ENCODE assay signal across 19 mouse cellular contexts in the genomic region with DNA sequence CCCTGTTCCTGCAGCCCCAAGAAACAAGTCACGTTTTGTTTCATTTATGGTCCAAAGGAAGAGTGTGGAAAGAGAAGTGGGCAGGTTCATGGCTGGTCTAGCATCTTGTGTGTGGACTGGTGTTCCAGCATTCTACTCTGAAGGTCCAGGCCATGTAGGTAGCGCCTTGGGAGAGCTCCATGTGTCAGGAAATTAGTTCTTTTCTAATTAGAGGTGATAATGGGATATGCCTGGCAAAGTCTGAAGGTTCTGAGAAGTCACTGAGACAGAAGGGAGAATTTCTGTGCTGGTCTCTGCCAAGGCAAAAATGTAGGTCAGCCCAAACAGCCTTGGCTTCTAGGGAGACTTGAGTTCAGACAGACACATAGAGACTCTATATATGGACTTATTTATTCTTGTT.
DNase-seq lines count a peak whose midpoint lies in the region; ATAC-seq and TF ChIP-seq lines count a peak whose summit lies in the region.
"Had no signal": no experiment of that assay in that cellular context is flagged by ENCODE, and none has a peak within 500 bp of the region (broad histone marks: within the 10 kb centered on the region; RNA-seq: fewer than 3 reads in every experiment).

No protein-coding gene starts in this region.

- H3K27me3 ChIP-seq in cerebellum, adult 2 months (ENCODE audit: control insufficient read depth, insufficient read depth, low read length): no peaks in the 10 kb centered on the region
- H3K27me3 ChIP-seq: forebrain, embryonic 13.5 days; hindbrain, embryonic 13.5 days had no signal

- H3K4me1 ChIP-seq in cerebellum, adult 2 months (ENCODE audit: control insufficient read depth, insufficient read depth, low read length): peaks cover 6% of the 10 kb centered on the region; the same call in 1 of the 2 replicates
- H3K4me1 ChIP-seq: forebrain, embryonic 13.5 days had no signal

- no peak overlapping the region for H3K27ac ChIP-seq in cerebellum, adult 2 months (ENCODE audit: insufficient read depth, low read length)
- H3K27ac ChIP-seq: embryonic facial prominence, embryonic 10.5 days; forebrain, embryonic 13.5 days; hindbrain, embryonic 13.5 days; hindbrain, postnatal 0 days had no signal

- TF ChIP-seq CTCF in cerebellum, adult 2 months (IDR thresholded peaks at IDR 0.05; ENCODE audit: borderline replicate concordance, insufficient read depth, low read depth, low read length): no peak

- H3K4me3 ChIP-seq in cerebellum, adult 2 months (replicated peaks; ENCODE audit: insufficient read depth, low read depth, low read length): no peak overlapping the region
- H3K4me3 ChIP-seq: embryonic facial prominence, embryonic 10.5 days; forebrain, embryonic 13.5 days; hindbrain, embryonic 13.5 days had no signal

- peak; percentile 74 for ATAC-seq in cerebellum, adult (ENCODE audit: insufficient number of reproducible peaks, low FRiP score, low TSS enrichment)
- ATAC-seq in monocyte, adult 5-6 weeks (replicated peaks; ENCODE audit: insufficient number of reproducible peaks, low FRiP score, low TSS enrichment, poor library complexity, severe bottlenecking): no peak
- ATAC-seq: CD4-positive, CD25-positive, alpha-beta regulatory T cell, adult 4 months; forebrain, embryonic 13.5 days; forebrain, postnatal 0 days; hindbrain, postnatal 0 days had no signal

- no peak for DNase-seq in cerebellum, postnatal 4 days (ENCODE audit: low spot score in 2 of 2)
- peak; percentile 66 for DNase-seq in brain, adult 2 months (ENCODE audit: low read depth, low spot score)
- peak; percentile 43 to 79 for DNase-seq in cerebellum, adult 2 months
- peak; percentile 18 to 30 for DNase-seq in cerebellum, postnatal 10 days
- DNase-seq in embryo, embryonic 10.5 days (ENCODE audit: low spot score): no peak
- no peak for DNase-seq in left cerebral cortex, adult 18-20 months (ENCODE audit: low spot score in 2 of 2)
- DNase-seq: adrenal gland, adult 8-10 months; B cell, adult 2 months; forebrain, postnatal 0 days; gastrocnemius, postnatal 14 days; heart, postnatal 10 days; kidney, adult 11 months had no signal

- 21% methylated on average over 2 of the region's 2 CpGs for WGBS in cerebellum, adult 2 months

- no peak for TF ChIP-seq POLR2A in cerebellum, adult 2 months (IDR thresholded peaks at IDR 0.05; ENCODE audit: borderline replicate concordance, insufficient read depth, low read length)

Comparison
In these comparisons a context has a peak if more than half of its experiments do, and no peak if none do; other contexts are left out.
1. DNase-seq: peak in brain, adult 2 months (single experiment), cerebellum, adult 2 months (2 of 2) and cerebellum, postnatal 10 days (2 of 2); none in cerebellum, postnatal 4 days (0 of 2), embryo, embryonic 10.5 days (single experiment) and left cerebral cortex, adult 18-20 months (0 of 2).